Mouse (Mus musculus): ENCODE measurements around the gene Ddx3x. TPM values are rescaled to one million over a fixed set of nuclear protein-coding genes. Genes with fewer than 3 reads are reported as not detected.

Gene Ddx3x
- total and polyA plus RNA-seq, 3 experiments, result 104 to 329 (median 196) TPM

- Histone ChIP-seq H3K36me3 (replicated peaks in 1 of 2; ENCODE audit: control insufficient read depth in 1 of 2, insufficient read depth in 1 of 2, low read length in 1 of 2) (no peaks in the 10 kb centered on the region), H3K9me3 (replicated peaks; ENCODE audit: low read length) (no peaks in the 10 kb centered on the region), H3K79me2 (replicated peaks; ENCODE audit: control insufficient read depth, extremely low read depth, insufficient read depth, poor library complexity, severe bottlenecking) (peaks cover 16% of the 10 kb centered on the region), H3K9ac (ENCODE audit: insufficient read depth, low read depth) (no peak overlapping the region), H3K27me3 (replicated peaks) (no peaks in the 10 kb centered on the region), H3K27ac (ENCODE audit: insufficient read depth, low read depth) (no peak overlapping the region), H3K4me1 (ENCODE audit: control insufficient read depth in 1 of 2, insufficient read depth in 2 of 2) (peaks cover 0 to 5% of the 10 kb centered on the region in 2 experiments; a peak in 1 of 4 replicates), H3K4me3 (replicated peaks in 1 of 3; ENCODE audit: low read depth in 2 of 3, low read length in 2 of 3, poor library complexity in 1 of 3) (no peak overlapping the region), H3K4me2 (ENCODE audit: insufficient read depth, low read depth, poor library complexity, severe bottlenecking) (no peak overlapping the region)
- no peak for TF ChIP-seq BHLHE40 (IDR thresholded peaks at IDR 0.05; ENCODE audit: low read depth, low read length)
- no peak for TF ChIP-seq MAX (IDR thresholded peaks at IDR 0.05; ENCODE audit: low read length)
- no peak for TF ChIP-seq ZKSCAN1 (IDR thresholded peaks at IDR 0.05; ENCODE audit: borderline replicate concordance, low read depth, low read length)
- TF ChIP-seq JUND (conservative IDR thresholded peaks at IDR 0.05; ENCODE audit: low read depth, low read length), result no peak
- no peak for TF ChIP-seq CHD2 (IDR thresholded peaks at IDR 0.05; ENCODE audit: low read length)
- TF ChIP-seq EP300 (IDR thresholded peaks at IDR 0.05; ENCODE audit: low read length), result no peak
- no peak for TF ChIP-seq TCF12 (IDR thresholded peaks at IDR 0.05; ENCODE audit: low read depth, low read length)
- no peak for TF ChIP-seq KAT2A (IDR thresholded peaks at IDR 0.05; ENCODE audit: insufficient replicate concordance, low read length)
- no peak for TF ChIP-seq ELF1 (IDR thresholded peaks at IDR 0.05; ENCODE audit: low read depth, low read length)
- no peak for TF ChIP-seq MXI1 (IDR thresholded peaks at IDR 0.05; ENCODE audit: low read depth, low read length)
- no peak for TF ChIP-seq TBP (conservative IDR thresholded peaks at IDR 0.05; ENCODE audit: low read depth, low read length)
- no peak for TF ChIP-seq MYC (IDR thresholded peaks at IDR 0.05; ENCODE audit: low read depth, low read length)
- dilution Hi-C loops (cut with MboI; ENCODE audit: extremely low pct_ligation_motif_present, extremely low pct_unique_long_range_greater_than_20kb, low sequenced_read_pairs) (no loop called here), in situ Hi-C loops (cut with MboI; ENCODE audit: low pct_ligation_motif_present, low pct_unique_long_range_greater_than_20kb, low sequenced_read_pairs) (no loop called here)
- DNase-seq (ENCODE audit: extremely low read depth), result no peak
Measured at GRCm38 (mm10) chrX:13278996-13279395, 1.8 kb upstream of the Ddx3x start.

GRCm38 (mm10) chrX:13280037-13280408, 747 bp upstream of the Ddx3x start:
- no peaks in the 10 kb centered on the region for H3K27me3 ChIP-seq (replicated peaks)
- in situ Hi-C loops (cut with MboI; ENCODE audit: low pct_ligation_motif_present, low pct_unique_long_range_greater_than_20kb, low sequenced_read_pairs) (no loop called here), dilution Hi-C loops (cut with MboI; ENCODE audit: extremely low pct_ligation_motif_present, extremely low pct_unique_long_range_greater_than_20kb, low sequenced_read_pairs) (no loop called here)
- H3K9ac ChIP-seq (ENCODE audit: insufficient read depth, low read depth), result peak overlapping the region; percentile 97
- no peak for DNase-seq (ENCODE audit: extremely low read depth)
- H3K79me2 ChIP-seq (replicated peaks; ENCODE audit: control insufficient read depth, extremely low read depth, insufficient read depth, poor library complexity, severe bottlenecking), result peaks cover 22% of the 10 kb centered on the region
- peaks cover 0 to 5% of the 10 kb centered on the region in 2 experiments; a peak in 1 of 4 replicates for H3K4me1 ChIP-seq (ENCODE audit: control insufficient read depth in 1 of 2, insufficient read depth in 2 of 2)
- H3K36me3 ChIP-seq (replicated peaks in 1 of 2; ENCODE audit: control insufficient read depth in 1 of 2, insufficient read depth in 1 of 2, low read length in 1 of 2), result peaks cover 3 to 10% of the 10 kb centered on the region in 2 experiments
- peak overlapping the region; percentile 41 to 97 (median 72) for H3K4me3 ChIP-seq (replicated peaks in 1 of 3; ENCODE audit: low read depth in 2 of 3, low read length in 2 of 3, poor library complexity in 1 of 3)
- peak overlapping the region; percentile 97; the same call in 1 of the 2 replicates for H3K27ac ChIP-seq (ENCODE audit: insufficient read depth, low read depth)
- no peak for TF ChIP-seq MEF2A (IDR thresholded peaks at IDR 0.05; ENCODE audit: borderline replicate concordance, low read depth, low read length)
- no peaks in the 10 kb centered on the region for H3K9me3 ChIP-seq (replicated peaks; ENCODE audit: low read length)
- peak overlapping the region; percentile 71 for H3K4me2 ChIP-seq (ENCODE audit: insufficient read depth, low read depth, poor library complexity, severe bottlenecking)
